Mouse (Mus musculus): Measurements from ENCODE around the gene Olfr992.
"Not testable (repeated sequence)": the region's sequence is repeated elsewhere in the genome, so short reads cannot be mapped to it uniquely, and the experiment has no call there.

Gene Olfr992

GRCm38 (mm10) chr2:85409369-85409768 is at the start of gene Olfr992:
TSS of gene Olfr992 (minus strand) at chr2:85409469.
- no peak for DNase-seq

- no peak for DNase-seq
Measured at GRCm38 (mm10) chr2:85443539-85443938, 34.3 kb upstream of the Olfr992 start, which contains the start of gene Olfr995. TSS of gene Olfr995 (minus strand) at chr2:85443639.

DNA sequence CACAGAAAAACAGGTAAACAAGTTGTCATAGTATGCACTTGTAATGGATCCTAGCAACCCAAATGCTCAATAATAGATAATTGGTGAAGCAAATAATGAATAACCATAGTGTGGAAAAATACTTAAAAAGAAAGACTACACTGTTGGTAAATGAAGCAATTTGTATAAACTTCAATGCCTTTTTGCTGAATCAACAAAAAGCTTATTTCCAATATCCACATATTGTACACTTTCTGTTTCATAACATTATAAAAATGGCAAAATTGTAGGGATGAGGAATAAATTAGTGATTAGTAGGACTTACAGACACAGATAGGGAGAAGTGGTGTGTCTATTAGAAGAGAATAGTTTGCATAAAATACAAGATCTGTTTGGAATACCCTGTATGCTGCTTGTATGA is 33.3 kb upstream of the Olfr992 start:
- DNase-seq = no peak

DNA sequence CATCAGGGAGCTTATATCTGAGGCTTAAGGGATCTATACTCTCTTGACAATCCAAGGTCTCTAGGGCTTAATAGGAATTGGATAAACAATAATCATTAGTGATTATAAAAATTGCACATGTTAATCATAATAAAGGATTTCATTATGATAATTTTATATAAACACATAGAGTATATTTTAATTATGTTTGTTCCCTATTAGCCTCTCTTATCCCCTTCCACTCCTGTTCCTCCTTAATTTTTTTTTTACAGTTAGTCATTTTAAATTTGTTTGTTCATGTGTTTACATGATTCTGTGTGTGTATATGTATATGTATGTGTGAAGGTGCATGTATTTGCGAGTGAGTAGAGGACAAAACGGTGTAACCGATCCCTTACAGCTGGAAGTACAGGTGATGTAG is 27.1 kb upstream of the Olfr992 start, which contains the start of gene Olfr994:
Gene Olfr994, minus strand, starts transcription at position 101 of the 400 bp plus-strand sequence.
- no peak for DNase-seq

DNA sequence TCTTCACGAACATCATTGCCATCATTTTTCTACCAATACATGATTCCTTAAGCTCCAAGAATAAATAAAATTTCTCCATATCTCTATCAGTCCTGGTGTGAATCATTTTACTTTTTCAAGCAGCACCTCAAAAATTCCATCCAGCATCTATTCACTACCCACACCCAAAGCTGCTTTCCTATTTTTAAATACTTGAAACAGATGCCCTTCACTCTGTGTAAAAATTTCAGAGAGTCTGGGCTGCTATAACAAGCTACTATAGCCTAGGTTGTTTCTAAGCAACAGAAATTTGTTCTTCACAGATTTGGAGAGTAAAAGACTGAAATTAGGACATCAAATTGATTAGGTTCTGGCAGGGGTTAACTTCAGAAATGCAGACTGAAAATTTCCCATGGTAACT is 16.6 kb upstream of the Olfr992 start:
- DNase-seq = no peak

- no peak for DNase-seq
Measured at GRCm38 (mm10) chr2:85414777-85415176, 5.5 kb upstream of the Olfr992 start, which contains the start of gene Olfr993. TSS of gene Olfr993 (minus strand) at chr2:85414877.

- not testable (repeated sequence) for DNase-seq
Measured at GRCm38 (mm10) chr2:85363127-85363526, 46.1 kb downstream of the Olfr992 start, which contains the start of gene Olfr988. TSS of gene Olfr988 (minus strand) at chr2:85363227.
